Mouse (Mus musculus) C2C12 (cell line): ENCODE data around the gene Chst1.

Experiments
- CEBPB ChIP-seq: IDR thresholded peaks from one replicate; pipeline ENCODE4 v1.6.1; 2011; ENCODE audit warnings: low read depth, mild to moderate bottlenecking, control low read depth, moderate library complexity
- CTCF ChIP-seq: IDR thresholded peaks from one replicate; pipeline ENCODE4 v1.5.1; 2011; ENCODE audit not compliant: control insufficient read depth, insufficient read depth, insufficient read length
- FOSL1 ChIP-seq: IDR thresholded peaks from one replicate; pipeline ENCODE4 v1.8.0; 2011; ENCODE audit warnings: mild to moderate bottlenecking, low read length; ENCODE audit not compliant: poor library complexity, insufficient read depth, severe bottlenecking
- MAX ChIP-seq: IDR thresholded peaks from one replicate; pipeline ENCODE4 v1.6.1; 2011; ENCODE audit warnings: mild to moderate bottlenecking, control low read depth
- MYOD1 ChIP-seq: IDR thresholded peaks from one replicate; pipeline ENCODE4 v1.6.1; 2011; ENCODE audit warnings: low read depth; ENCODE audit not compliant: control insufficient read depth, insufficient read length
- MYOG ChIP-seq: IDR thresholded peaks from one replicate; pipeline ENCODE4 v1.6.1; 2011; ENCODE audit not compliant: control insufficient read depth, insufficient read length; ENCODE audit errors: extremely low read depth
- USF1 ChIP-seq: IDR thresholded peaks from one replicate; pipeline ENCODE4 v1.6.1; 2011; ENCODE audit warnings: low read depth, mild to moderate bottlenecking, control low read depth, moderate library complexity

- TF ChIP-seq CTCF: no peak
- no peak for TF ChIP-seq MYOG
- no peak for TF ChIP-seq MYOD1
- no peak for TF ChIP-seq MAX
- no peak for TF ChIP-seq USF1
- TF ChIP-seq FOSL1: no peak
- no peak for TF ChIP-seq CEBPB
Measured at GRCm38 (mm10) chr2:92662534-92663068, 63.1 kb downstream of the Chst1 start.
